Mouse (Mus musculus): ENCODE measurements at regions not wholly inside any gene's neighbourhood (a gene's known extent, or its start where the extent isn't known, plus 50 kb on each side); places are given as distances from the start of the nearest gene placed in this dataset.
"Not testable (repeated sequence)": the region's sequence is repeated elsewhere in the genome, so short reads cannot be mapped to it uniquely, and the experiment has no call there.

GRCm38 (mm10) chr4:4556126-4556525 is 237.0 kb downstream of the Impad1 start:
- ATAC-seq: no peak

GRCm38 (mm10) chr4:4550301-4550700 is 242.9 kb downstream of the Impad1 start:
- ATAC-seq: no peak

GRCm38 (mm10) chr4:4549893-4550292 is 243.3 kb downstream of the Impad1 start:
- ATAC-seq: no peak

- ATAC-seq: no peak
These were observed 255.9 kb downstream of the Impad1 start for GRCm38 (mm10) chr4:4537172-4537753.

- no peak for ATAC-seq
These were observed 261.0 kb downstream of the Impad1 start for GRCm38 (mm10) chr4:4532196-4532595.

- ATAC-seq: no peak
These were observed 264.8 kb downstream of the Impad1 start for GRCm38 (mm10) chr4:4528311-4528710.

GRCm38 (mm10) chr4:4521757-4522156 is 271.4 kb downstream of the Impad1 start:
- no peak for ATAC-seq

GRCm38 (mm10) chr4:4518741-4519140 is 274.4 kb downstream of the Impad1 start:
- no peak for ATAC-seq

- ATAC-seq: no peak
These were observed 279.8 kb downstream of the Impad1 start for GRCm38 (mm10) chr4:4513351-4513750.

- no peak for ATAC-seq
These were observed 282.8 kb downstream of the Impad1 start for GRCm38 (mm10) chr4:4510180-4510920.

- no peak for ATAC-seq
These were observed 283.9 kb downstream of the Impad1 start for GRCm38 (mm10) chr4:4509296-4509695.

- no peak for ATAC-seq
These were observed 296.0 kb downstream of the Impad1 start for GRCm38 (mm10) chr4:4497199-4497598.

- ATAC-seq: no peak
These were observed 297.0 kb downstream of the Impad1 start for GRCm38 (mm10) chr4:4496181-4496580.

GRCm38 (mm10) chr4:4465169-4465714 is 327.9 kb downstream of the Impad1 start:
- ATAC-seq: no peak

- no peak for ATAC-seq
These were observed 328.9 kb downstream of the Impad1 start for GRCm38 (mm10) chr4:4464130-4464700.

- ATAC-seq: no peak
These were observed 333.9 kb downstream of the Impad1 start for GRCm38 (mm10) chr4:4459258-4459657.

- no peak for ATAC-seq
These were observed 343.1 kb downstream of the Impad1 start for GRCm38 (mm10) chr4:4450104-4450503.

- ATAC-seq: no peak
These were observed 350.5 kb downstream of the Impad1 start for GRCm38 (mm10) chr4:4442650-4443049.

GRCm38 (mm10) chr4:4437559-4437958 is 355.6 kb downstream of the Impad1 start:
- ATAC-seq: no peak

- ATAC-seq: not testable (repeated sequence)
These were observed 347.2 kb upstream of the Sdr16c6 start for GRCm38 (mm10) chr4:4424526-4424925.

- no peak for ATAC-seq
These were observed 326.5 kb upstream of the Sdr16c6 start for GRCm38 (mm10) chr4:4403812-4404211.

GRCm38 (mm10) chr4:4397410-4397809 is 320.1 kb upstream of the Sdr16c6 start:
- ATAC-seq: no peak

GRCm38 (mm10) chr4:4380024-4380590 is 302.8 kb upstream of the Sdr16c6 start:
- ATAC-seq: no peak

All from inflammation-experienced regulatory T-cells, adult 6 months (primary cell).